Mouse (Mus musculus) bone marrow, adult 2 months (tissue): ENCODE measurements around the gene Slc5a6.

Experiments used
- CTCF ChIP-seq: fragments of 200-500 bp; IDR thresholded peaks from 2 replicates; pipeline ENCODE4 v1.5.1; 2011; ENCODE audit warnings: low read length, control low read depth; ENCODE audit not compliant: control insufficient read depth, insufficient read depth
- POLR2A ChIP-seq: fragments of 200-500 bp; IDR thresholded peaks from 2 replicates; pipeline ENCODE4 v1.6.1; 2011; ENCODE audit warnings: low read depth, mild to moderate bottlenecking, control low read depth, low read length, borderline replicate concordance; ENCODE audit not compliant: control insufficient read depth

DNA sequence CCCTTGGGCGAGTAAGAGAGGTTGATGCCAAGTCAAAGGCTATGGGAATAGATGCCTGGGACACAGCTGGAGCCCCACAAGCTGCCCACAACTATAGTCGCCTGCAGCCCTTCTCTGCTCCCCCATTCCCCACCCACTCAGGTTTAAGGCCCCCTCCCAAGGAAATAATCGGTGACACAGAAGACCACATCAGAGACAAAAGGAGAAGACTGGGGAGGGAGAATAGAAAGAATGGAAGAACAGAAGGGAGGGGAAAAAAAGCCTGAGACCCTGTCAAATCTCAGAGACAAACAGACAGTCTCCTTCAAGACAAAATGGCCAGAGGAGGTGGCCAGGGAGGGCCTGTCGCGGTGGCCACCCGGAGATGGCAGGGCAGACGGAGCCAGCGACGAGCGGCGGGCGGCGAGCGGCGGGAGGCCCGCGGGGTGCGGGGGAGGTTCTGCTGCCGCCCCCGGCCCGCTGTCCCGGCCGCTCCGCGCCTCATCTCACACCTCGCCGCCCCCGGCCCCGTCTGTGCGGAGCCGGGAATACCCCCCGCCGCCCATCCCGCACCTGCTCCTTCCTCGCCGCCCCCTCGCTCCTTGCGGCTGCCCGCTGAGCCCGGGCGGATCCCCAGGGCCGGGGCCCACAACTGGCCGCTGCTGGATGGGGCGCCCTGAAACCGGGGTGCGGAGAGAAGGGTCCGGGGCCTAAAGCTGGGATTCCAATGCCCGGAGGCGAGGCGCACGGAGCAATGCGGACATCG lies 43.7 kb upstream of the Slc5a6 start:
- TF ChIP-seq CTCF (no peak), POLR2A (no peak)
